Mouse (Mus musculus): ENCODE measurements around the gene Ndufa11.

- no peak for TF ChIP-seq CTCF (IDR thresholded peaks at IDR 0.05; ENCODE audit: low read depth)
- TF ChIP-seq EP300 (optimal IDR thresholded peaks at IDR 0.05), result no peak
Observed at GRCm38 (mm10) chr17:56684649-56685048, 32.9 kb upstream of the Ndufa11 start.

Data from stomach, postnatal 0 days (tissue).